ENCODE assay signal across 11 mouse cellular contexts in genomic region chr14:30870206-30871147, GRCm38 (mm10). TPM values are rescaled to one million over a fixed set of nuclear protein-coding genes. Genes with fewer than 3 reads are reported as not detected.
A peak's percentile ranks its signal among the peaks of the same experiment; 100 is the strongest.
DNase-seq lines count a peak whose midpoint lies in the region; ATAC-seq and TF ChIP-seq lines count a peak whose summit lies in the region.
"Had no signal": no experiment of that assay in that cellular context is flagged by ENCODE, and none has a peak within 500 bp of the region (broad histone marks: within the 10 kb centered on the region; RNA-seq: fewer than 3 reads in every experiment).

No protein-coding gene starts in this region.

- peaks cover 13% of the 10 kb centered on the region for H3K4me1 ChIP-seq in kidney, postnatal 0 days (replicated peaks; ENCODE audit: insufficient read depth, low read length)
- peaks cover 12% of the 10 kb centered on the region for H3K4me1 ChIP-seq in heart, adult 2 months (ENCODE audit: control insufficient read depth, insufficient read depth, low read length)
- H3K4me1 ChIP-seq: midbrain, embryonic 15.5 days had no signal

- TF ChIP-seq EP300 in heart, adult 2 months (IDR thresholded peaks at IDR 0.05; ENCODE audit: insufficient read depth, low read depth, low read length): no peak

- H3ac ChIP-seq in myocyte (ENCODE audit: control insufficient read depth, insufficient read length): no peak overlapping the region

- H3K36me3 ChIP-seq in kidney, postnatal 0 days (ENCODE audit: insufficient read depth, low read length): peaks cover 13% of the 10 kb centered on the region; the same call in 1 of the 2 replicates
- peaks cover 2% of the 10 kb centered on the region; the same call in 1 of the 2 replicates for H3K36me3 ChIP-seq in heart, adult 2 months (ENCODE audit: control insufficient read depth, insufficient read depth, low read length)
- H3K36me3 ChIP-seq in myocyte (ENCODE audit: control insufficient read depth, insufficient read depth): no peaks in the 10 kb centered on the region

- intact Hi-C loops in heart, adult 2 months (cut with DNase I): no loop called here

- TF ChIP-seq CTCF in kidney, postnatal 0 days (IDR thresholded peaks at IDR 0.05; ENCODE audit: low read depth): no peak
- no peak for TF ChIP-seq CTCF in heart, adult 2 months (IDR thresholded peaks at IDR 0.05)

- ATAC-seq in kidney, postnatal 0 days (replicated peaks; ENCODE audit: low FRiP score, low read depth): no peak
- ATAC-seq: midbrain, embryonic 15.5 days had no signal

- peak; percentile 78 for DNase-seq in kidney, postnatal 0 days (ENCODE audit: low spot score)
- DNase-seq in kidney, adult 11 months: no peak
- peak; percentile 53 to 61 for DNase-seq in heart, adult 2 months
- DNase-seq in kidney, postnatal 4 days: peak; percentile 62 to 69
- DNase-seq in urinary bladder, postnatal 36 days (ENCODE audit: low spot score in 2 of 2): no peak
- no peak for DNase-seq in adrenal gland, adult 8-10 months
- DNase-seq in urinary bladder, adult 2 months (ENCODE audit: low spot score): no peak

- H3K4me3 ChIP-seq in kidney, postnatal 0 days (replicated peaks; ENCODE audit: low read depth, low read length): no peak overlapping the region
- no peak overlapping the region for H3K4me3 ChIP-seq in heart, adult 2 months
- H3K4me3 ChIP-seq in myocyte: no peak overlapping the region
- H3K4me3 ChIP-seq: midbrain, embryonic 15.5 days had no signal

- TF ChIP-seq POLR2A in heart, adult 2 months (IDR thresholded peaks at IDR 0.05; ENCODE audit: insufficient read depth, low read depth, low read length): no peak
- TF ChIP-seq POLR2A in myocyte (IDR thresholded peaks at IDR 0.05; ENCODE audit: insufficient read length, low read depth): no peak

- no peak overlapping the region for H3K9ac ChIP-seq in kidney, postnatal 0 days (ENCODE audit: low read depth, low read length)
- H3K9ac ChIP-seq in heart, adult 2 months (ENCODE audit: low read depth, low read length): no peak overlapping the region; the same call in none of the 2 replicates
- H3K9ac ChIP-seq: midbrain, embryonic 15.5 days had no signal

- 71% methylated on average over 25 of the region's 25 CpGs for WGBS in kidney, postnatal 0 days
- 51% methylated on average over 25 of the region's 25 CpGs for WGBS in heart, adult 2 months

- H3K79me2 ChIP-seq in heart, adult 2 months (replicated peaks; ENCODE audit: control insufficient read depth, insufficient read depth, low read length): no peaks in the 10 kb centered on the region
- H3K79me2 ChIP-seq in myocyte (ENCODE audit: control insufficient read depth, insufficient read depth): no peaks in the 10 kb centered on the region

- no peak overlapping the region for H3K4me2 ChIP-seq in kidney, postnatal 0 days (ENCODE audit: low read length)
- H3K4me2 ChIP-seq in myocyte (ENCODE audit: low read depth): no peak overlapping the region
- H3K4me2 ChIP-seq: midbrain, embryonic 15.5 days had no signal

- no peaks in the 10 kb centered on the region for H3K27me3 ChIP-seq in kidney, postnatal 0 days (ENCODE audit: insufficient read depth, low read length)
- no peaks in the 10 kb centered on the region for H3K27me3 ChIP-seq in heart, adult 2 months (ENCODE audit: control insufficient read depth, insufficient read depth, low read length)
- no peaks in the 10 kb centered on the region for H3K27me3 ChIP-seq in myocyte (ENCODE audit: control insufficient read depth, insufficient read depth, insufficient read length)
- H3K27me3 ChIP-seq: CH12.LX; midbrain, embryonic 15.5 days had no signal

- peak overlapping the region; percentile 85 for H3K27ac ChIP-seq in kidney, postnatal 0 days
- H3K27ac ChIP-seq in heart, adult 2 months: peak overlapping the region; percentile 75
- H3K27ac ChIP-seq: midbrain, embryonic 15.5 days had no signal

- no peaks in the 10 kb centered on the region for H3K9me3 ChIP-seq in kidney, postnatal 0 days (replicated peaks; ENCODE audit: low read length)
- H3K9me3 ChIP-seq: midbrain, embryonic 15.5 days had no signal

TF ChIP-seq in myocyte, 11 proteins besides CTCF, POLR2A, EP300 and RAD21:
- no peak for TF ChIP-seq USF1 (IDR thresholded peaks at IDR 0.05; ENCODE audit: low read depth)
- peak; percentile 26 to 70 (median 46) for TF ChIP-seq MYOD1 (IDR thresholded peaks at IDR 0.05; ENCODE audit: control insufficient read depth in 1 of 3, insufficient read length in 2 of 3, low read depth in 2 of 3)
- TF ChIP-seq MYOG (IDR thresholded peaks at IDR 0.05; ENCODE audit: control insufficient read depth in 1 of 3, insufficient read depth in 1 of 3, insufficient read length in 2 of 3, low read depth in 2 of 3): peak in 1 of 3 experiments; percentile 23
- no peak for TF ChIP-seq POLR2AphosphoS2 (IDR thresholded peaks at IDR 0.05; ENCODE audit: insufficient read length, low read depth)
- TF ChIP-seq E2F4 (IDR thresholded peaks at IDR 0.05; ENCODE audit: insufficient read depth): no peak
- no peak for TF ChIP-seq CEBPB (IDR thresholded peaks at IDR 0.05; ENCODE audit: insufficient read depth, poor library complexity, severe bottlenecking)
- no peak for TF ChIP-seq REST (IDR thresholded peaks at IDR 0.05; ENCODE audit: insufficient read depth, insufficient read length)
- TF ChIP-seq MAX (IDR thresholded peaks at IDR 0.05; ENCODE audit: low read depth): no peak
- TF ChIP-seq SRF (IDR thresholded peaks at IDR 0.05; ENCODE audit: control insufficient read depth, insufficient read length, low read depth): no peak
- TF ChIP-seq TCF3 (IDR thresholded peaks at IDR 0.05; ENCODE audit: insufficient read length, low read depth): no peak
- no peak for TF ChIP-seq TCF12 (IDR thresholded peaks at IDR 0.05; ENCODE audit: insufficient read depth, poor library complexity, severe bottlenecking)

RNA-seq across cellular contexts. Expression of gene Mustn1, which starts 8.5 kb away (rescaled TPM):
- 6.6 and 8.1 TPM in 2 replicates for polyA plus RNA-seq in kidney, postnatal 0 days (2015; fragmentation: Nextera tagmentation; extraction: Ambion mirVana)
- total RNA-seq in heart, adult 2 months (2021): 10 to 100 TPM; 14.4 to 15.9 TPM
- polyA plus RNA-seq in heart, adult 2 months (2012; rRNA removed): 13.6 and 17.7 TPM in 2 replicates
- 143 TPM for polyA plus RNA-seq in myocyte (2012; fragmentation: generic; extraction: Trizol)
- total RNA-seq in adrenal gland, adult 8-10 months (2022): 1 to 10 TPM; 1.7 to 2.9 (median 2.7) TPM
- 186 and 192 TPM in 2 replicates for polyA plus RNA-seq in urinary bladder, adult 2 months (2012; rRNA removed)
- total RNA-seq: hematopoietic stem cell, adult 5-6 weeks had no signal

RNA-seq across cellular contexts. Expression of gene Itih4, which starts 15.8 kb away (rescaled TPM):
- polyA plus RNA-seq in kidney, postnatal 0 days (2015; fragmentation: Nextera tagmentation; extraction: Ambion mirVana): 0.17 and 0.26 TPM in 2 replicates
- total RNA-seq in heart, adult 2 months (2021): 1 to 10 TPM; 7.1 to 7.3 TPM
- 4.7 and 7.0 TPM in 2 replicates for polyA plus RNA-seq in heart, adult 2 months (2012; rRNA removed)
- 0.06 TPM for polyA plus RNA-seq in myocyte (2012; fragmentation: generic; extraction: Trizol)
- total RNA-seq in adrenal gland, adult 8-10 months (2022): 1 to 10 TPM in 3 of 4 experiments, under 1 TPM in 1; 0.65 to 4.7 (median 2.9) TPM
- polyA plus RNA-seq in urinary bladder, adult 2 months (2012; rRNA removed): 0.78 and 1.7 TPM in 2 replicates
- total RNA-seq: CH12.LX; hematopoietic stem cell, adult 5-6 weeks had no signal
- polyA plus RNA-seq: midbrain, embryonic 15.5 days had no signal

RNA-seq across cellular contexts. Expression of gene Tmem110, which starts 45.1 kb away (rescaled TPM):
- 22.6 and 23.4 TPM in 2 replicates for polyA plus RNA-seq in kidney, postnatal 0 days (2015; fragmentation: Nextera tagmentation; extraction: Ambion mirVana)
- total RNA-seq in heart, adult 2 months (2021): 1 to 10 TPM; 7.3 to 9.4 TPM
- polyA plus RNA-seq in heart, adult 2 months (2012; rRNA removed): 13.1 and 14.3 TPM in 2 replicates
- polyA plus RNA-seq in myocyte (2012; fragmentation: generic; extraction: Trizol): 9.1 TPM
- 10 to 100 TPM; 20.1 to 23.7 (median 22.8) TPM for total RNA-seq in adrenal gland, adult 8-10 months (2022)
- polyA plus RNA-seq in urinary bladder, adult 2 months (2012; rRNA removed): 25.6 and 26.2 TPM in 2 replicates

RNA-seq across cellular contexts. Expression of gene Itih3, which starts 53.1 kb away (rescaled TPM):
- 0.53 and 0.75 TPM in 2 replicates for polyA plus RNA-seq in kidney, postnatal 0 days (2015; fragmentation: Nextera tagmentation; extraction: Ambion mirVana)
- total RNA-seq in heart, adult 2 months (2021): under 1 TPM; 0.82 to 0.86 TPM
- 0.25 and 0.44 TPM in 2 replicates for polyA plus RNA-seq in heart, adult 2 months (2012; rRNA removed)
- polyA plus RNA-seq in myocyte (2012; fragmentation: generic; extraction: Trizol): 0.04 TPM
- total RNA-seq in adrenal gland, adult 8-10 months (2022): 1 to 10 TPM in 1 of 4 experiments, under 1 TPM in 3; 0.38 to 1.0 (median 0.59) TPM
- polyA plus RNA-seq in urinary bladder, adult 2 months (2012; rRNA removed): 1.0 and 1.2 TPM in 2 replicates
- total RNA-seq: CH12.LX; hematopoietic stem cell, adult 5-6 weeks had no signal

Comparison
In these comparisons a context has a peak if more than half of its experiments do, and no peak if none do; other contexts are left out.
1. DNase-seq: peak in kidney, postnatal 0 days (single experiment), heart, adult 2 months (2 of 2) and kidney, postnatal 4 days (2 of 2); none in kidney, adult 11 months (single experiment), urinary bladder, postnatal 36 days (0 of 2), adrenal gland, adult 8-10 months (single experiment) and urinary bladder, adult 2 months (single experiment).